In the genomic region with DNA sequence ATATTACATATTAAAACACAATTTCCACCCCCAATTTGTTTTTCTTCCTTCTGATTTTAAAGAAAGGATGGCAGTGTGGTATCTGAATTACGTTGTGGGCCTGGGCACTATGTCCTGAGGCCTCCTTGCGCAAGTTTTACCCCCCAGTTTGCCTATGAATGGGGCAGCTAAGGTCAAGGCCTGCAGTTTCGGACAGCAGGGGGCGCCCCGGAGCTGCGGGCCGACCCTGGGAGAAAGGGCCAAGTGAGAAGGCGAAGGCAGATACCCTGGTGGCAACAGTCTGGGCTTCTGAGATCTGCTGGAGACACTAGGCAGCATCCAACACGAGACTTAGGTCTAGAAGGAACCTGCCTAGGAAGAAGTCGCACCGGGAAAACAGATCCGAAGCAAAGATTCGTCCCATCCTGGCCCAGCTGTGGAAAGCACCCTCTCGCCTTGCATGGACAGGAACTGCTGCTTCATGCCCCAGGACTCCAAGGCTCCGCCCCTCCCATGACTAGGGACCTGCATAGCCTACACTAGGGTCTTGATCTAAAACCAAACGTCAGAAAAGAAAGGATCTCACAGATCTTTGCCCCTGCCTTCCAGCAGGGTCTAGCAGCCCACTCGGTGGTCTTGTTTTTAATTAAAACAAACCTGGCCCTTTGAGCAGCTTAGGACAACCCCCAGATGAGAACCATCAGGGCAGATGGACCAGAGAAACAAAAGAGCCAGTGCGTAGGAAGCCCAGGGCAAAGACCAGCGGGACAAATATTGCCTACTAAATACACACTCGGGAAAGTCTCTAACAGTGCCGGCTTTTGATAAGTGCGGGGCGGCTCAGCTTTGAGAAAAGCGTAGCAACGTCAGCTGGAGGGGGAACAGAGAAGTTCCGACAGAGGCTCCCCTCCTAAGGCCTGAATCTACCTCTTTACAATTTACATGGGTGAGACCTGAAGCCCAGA, we compare ENCODE assay signal across 8 mouse cellular contexts.
DNase-seq lines count a peak whose midpoint lies in the region; ATAC-seq lines count a peak whose summit lies in the region.

No protein-coding gene starts in this region.

- no peak overlapping the region for H3K4me3 ChIP-seq in heart, embryonic 14.5 days (ENCODE audit: control insufficient read depth in 1 of 2, insufficient read depth in 1 of 2, low read depth in 1 of 2, low read length in 2 of 2)
- peak overlapping the region; percentile 78 for H3K4me3 ChIP-seq in megakaryocyte, embryonic 14.5 days (replicated peaks)

- H3K9ac ChIP-seq in heart, embryonic 14.5 days (ENCODE audit: low read length) = no peak overlapping the region

- no peak for ATAC-seq in CD4-positive, CD25-positive, alpha-beta regulatory T cell, adult 4 months
- ATAC-seq in heart, embryonic 14.5 days (ENCODE audit: insufficient number of reproducible peaks, insufficient read depth, low FRiP score, low read depth) = no peak

- H3K4me2 ChIP-seq in heart, embryonic 14.5 days (ENCODE audit: low read length) = peak overlapping the region; percentile 25; the same call in 1 of the 2 replicates

- no peaks in the 10 kb centered on the region for H3K9me3 ChIP-seq in heart, embryonic 14.5 days (ENCODE audit: control insufficient read depth, low read length)
- no peaks in the 10 kb centered on the region for H3K9me3 ChIP-seq in megakaryocyte, embryonic 14.5 days

- peak; percentile 80 for DNase-seq in CD4-positive, CD25-positive, alpha-beta regulatory T cell, adult 2 months (ENCODE audit: low read depth, low spot score)
- DNase-seq in adipocyte (ENCODE audit: low spot score) = peak; percentile 59
- DNase-seq in embryo, embryonic 11 days = peak; percentile 62
- peak; percentile 42 to 49 for DNase-seq in layer of hippocampus, postnatal 36 days
- peak; percentile 81 for DNase-seq in splenic B cell, adult 2 months (ENCODE audit: low read depth, low spot score)

- 44% methylated on average over 26 of the region's 26 CpGs for WGBS in heart, embryonic 14.5 days

- no peak overlapping the region for H3K27ac ChIP-seq in heart, embryonic 14.5 days (replicated peaks in 1 of 2; ENCODE audit: control insufficient read depth in 1 of 2, insufficient read depth in 1 of 2, low read depth in 2 of 2, low read length in 2 of 2)

- H3K36me3 ChIP-seq in heart, embryonic 14.5 days (ENCODE audit: control insufficient read depth, insufficient read depth, low read length) = no peaks in the 10 kb centered on the region
- no peaks in the 10 kb centered on the region for H3K36me3 ChIP-seq in megakaryocyte, embryonic 14.5 days (replicated peaks; ENCODE audit: low read length)
- no peaks in the 10 kb centered on the region for H3K36me3 ChIP-seq in splenic B cell, adult 2 months (ENCODE audit: control insufficient read depth, insufficient read depth, low read length, poor library complexity, severe bottlenecking)

- H3K4me1 ChIP-seq in heart, embryonic 14.5 days (ENCODE audit: control insufficient read depth in 2 of 2, insufficient read depth in 2 of 2, low read length in 2 of 2) = peaks cover 0 to 3% of the 10 kb centered on the region in 2 experiments; a peak in 1 of 4 replicates
- peaks cover 25% of the 10 kb centered on the region for H3K4me1 ChIP-seq in megakaryocyte, embryonic 14.5 days

- H3K27me3 ChIP-seq in heart, embryonic 14.5 days (ENCODE audit: control insufficient read depth, insufficient read depth, low read length) = no peaks in the 10 kb centered on the region
- peaks cover 14% of the 10 kb centered on the region for H3K27me3 ChIP-seq in megakaryocyte, embryonic 14.5 days (replicated peaks)
- no peaks in the 10 kb centered on the region for H3K27me3 ChIP-seq in splenic B cell, adult 2 months (ENCODE audit: control insufficient read depth, insufficient read depth, low read length, poor library complexity, severe bottlenecking)
